Mouse (Mus musculus) hindbrain, embryonic 10.5 days (tissue): Measurements from ENCODE around the gene Fam120a. TPM values are rescaled to one million over a fixed set of nuclear protein-coding genes. Genes with fewer than 3 reads are reported as not detected.

Experiments
- DNase-seq: peaks from one replicate; pipeline ENCODE4 v3.0.0-alpha.2; 2017; ENCODE audit warnings: low spot score
- H3K27ac ChIP-seq: fragments of 300-500 bp; sonication (generic); 2 replicates; pipeline ENCODE4 v1.5.1; 2016; ENCODE audit warnings: mild to moderate bottlenecking, moderate library complexity
- H3K27me3 ChIP-seq: fragments of 300-500 bp; sonication (generic); 2 replicates; pipeline ENCODE4 v1.6.1; 2016; ENCODE audit warnings: mild to moderate bottlenecking; ENCODE audit not compliant: poor library complexity, insufficient read depth, severe bottlenecking
- H3K36me3 ChIP-seq: fragments of 300-500 bp; sonication (generic); 2 replicates; pipeline ENCODE4 v1.6.1; 2016; ENCODE audit warnings: mild to moderate bottlenecking, moderate library complexity
- H3K4me1 ChIP-seq: fragments of 300-500 bp; sonication (generic); replicated peaks from 2 replicates; pipeline ENCODE4 v1.6.1; 2016; ENCODE audit warnings: mild to moderate bottlenecking
- H3K4me3 ChIP-seq: fragments of 300-500 bp; sonication (generic); 2 replicates; pipeline ENCODE4 v1.5.1; 2016; ENCODE audit warnings: mild to moderate bottlenecking, moderate library complexity
- H3K9me3 ChIP-seq: fragments of 300-500 bp; sonication (generic); 2 replicates; pipeline ENCODE4 v1.6.1; 2016; ENCODE audit warnings: mild to moderate bottlenecking, moderate library complexity
- WGBS: fragments of 180-500 bp; shearing (Covaris S2); methylation state at CpG from one replicate; pipeline ENCODE4 v1.1.7; 2016; 5-methylcytosine and 5-hydroxymethylcytosine counted together
- polyA plus RNA-seq: library from polyadenylated mRNA; unstranded; fragments of >200 nt; fragmentation: Nextera tagmentation; extraction: Ambion mirVana; gene quantifications from 2 replicates; pipeline ENCODE4 v1.2.1, GENCODE M21; 2016

Fam120a gene
- polyA plus RNA-seq, 1 experiment from 2014 or later = 11.9 TPM

DNA sequence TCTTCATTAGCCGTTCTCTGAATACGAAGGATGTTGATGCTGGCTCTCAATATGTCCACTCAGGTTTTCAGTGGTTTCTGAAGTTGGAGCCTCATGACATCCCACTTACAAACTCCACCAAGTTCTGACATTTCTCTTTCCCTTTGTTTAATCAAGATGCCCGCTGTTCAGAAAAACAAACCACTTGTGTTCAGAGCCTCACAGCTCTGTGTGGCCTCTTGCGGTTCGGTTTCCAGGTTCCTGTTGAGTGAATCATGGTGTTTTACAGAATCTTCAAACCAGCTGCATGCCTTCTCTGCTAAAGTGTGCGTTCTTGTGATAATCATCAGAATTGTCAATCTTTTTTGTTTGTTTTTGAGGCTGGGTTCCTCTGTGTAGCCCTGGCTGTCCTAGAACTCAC, 11.3 kb upstream of the Fam120a start:
- no peaks in the 10 kb centered on the region for H3K27me3 ChIP-seq
- H3K4me3 ChIP-seq = no peak overlapping the region
- H3K36me3 ChIP-seq = no peaks in the 10 kb centered on the region
- peaks cover 5% of the 10 kb centered on the region; the same call in 1 of the 2 replicates for H3K4me1 ChIP-seq
- 82% methylated on average over 6 of the region's 6 CpGs for WGBS
- DNase-seq = no peak
- H3K27ac ChIP-seq = no peak overlapping the region
- no peaks in the 10 kb centered on the region for H3K9me3 ChIP-seq

DNA sequence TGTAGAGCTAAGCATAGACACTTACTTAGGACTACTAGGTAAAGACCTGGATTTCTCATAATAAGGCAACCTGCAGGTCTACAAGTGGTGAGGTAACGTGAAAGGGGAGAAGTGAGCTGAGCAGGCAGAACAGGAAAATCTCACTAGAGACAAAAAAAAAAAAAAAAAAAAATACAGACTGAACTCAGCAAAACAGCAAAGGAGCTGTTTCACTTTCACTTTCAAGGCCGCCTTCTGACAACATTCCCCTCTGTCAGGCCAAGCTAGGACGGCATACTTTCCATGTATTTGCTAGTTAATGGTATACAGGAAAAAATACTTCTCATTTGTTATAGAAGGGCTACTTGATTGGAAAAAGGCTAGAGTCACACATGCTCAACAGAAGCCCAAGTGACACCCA, 10.0 kb upstream of the Fam120a start:
- H3K27ac ChIP-seq = no peak overlapping the region
- no peak for DNase-seq
- no peak overlapping the region for H3K4me3 ChIP-seq
- H3K4me1 ChIP-seq = peaks cover 5% of the 10 kb centered on the region; the same call in 1 of the 2 replicates
- H3K36me3 ChIP-seq = no peaks in the 10 kb centered on the region
- no peaks in the 10 kb centered on the region for H3K9me3 ChIP-seq
- 88% methylated on average over 3 of the region's 3 CpGs for WGBS
- no peaks in the 10 kb centered on the region for H3K27me3 ChIP-seq

GRCm38 (mm10) chr13:48974699-48975098, 6.9 kb upstream of the Fam120a start:
- Histone ChIP-seq H3K27me3 (no peaks in the 10 kb centered on the region), H3K9me3 (no peaks in the 10 kb centered on the region), H3K36me3 (peaks cover 4% of the 10 kb centered on the region), H3K27ac (no peak overlapping the region), H3K4me1 (peaks cover 7% of the 10 kb centered on the region), H3K4me3 (no peak overlapping the region)
- 88% methylated on average over 2 of the region's 2 CpGs for whole genome bisulfite sequencing
- DNase-seq = no peak

DNA sequence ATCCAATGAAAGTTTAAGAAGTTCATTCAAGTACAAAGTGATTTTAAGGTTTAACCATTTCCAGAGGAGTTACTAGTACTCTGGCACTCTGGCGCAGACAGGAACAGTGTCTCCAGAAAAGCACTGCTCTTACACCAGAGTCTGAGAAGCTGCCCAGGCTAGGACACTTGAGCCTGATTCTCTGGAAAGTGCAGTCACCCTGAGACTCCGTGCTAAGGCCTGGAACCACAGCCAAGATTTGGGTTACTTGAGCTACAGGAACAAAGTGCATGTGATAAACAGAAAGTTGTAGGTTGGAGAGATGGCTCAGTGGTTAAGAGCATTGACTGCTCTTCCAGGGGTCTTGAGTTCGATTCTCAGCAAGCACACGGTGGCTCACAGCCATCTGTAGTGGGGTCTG, 6.4 kb upstream of the Fam120a start:
- WGBS = 87% methylated on average over 4 of the region's 4 CpGs
- Histone ChIP-seq H3K4me3 (no peak overlapping the region), H3K4me1 (peaks cover 11% of the 10 kb centered on the region), H3K27ac (no peak overlapping the region), H3K9me3 (no peaks in the 10 kb centered on the region), H3K27me3 (no peaks in the 10 kb centered on the region), H3K36me3 (peaks cover 4% of the 10 kb centered on the region)
- no peak for DNase-seq

- WGBS = 73% methylated on average over 5 of the region's 5 CpGs
These were observed 5.4 kb upstream of the Fam120a start for GRCm38 (mm10) chr13:48973231-48973630.

DNA sequence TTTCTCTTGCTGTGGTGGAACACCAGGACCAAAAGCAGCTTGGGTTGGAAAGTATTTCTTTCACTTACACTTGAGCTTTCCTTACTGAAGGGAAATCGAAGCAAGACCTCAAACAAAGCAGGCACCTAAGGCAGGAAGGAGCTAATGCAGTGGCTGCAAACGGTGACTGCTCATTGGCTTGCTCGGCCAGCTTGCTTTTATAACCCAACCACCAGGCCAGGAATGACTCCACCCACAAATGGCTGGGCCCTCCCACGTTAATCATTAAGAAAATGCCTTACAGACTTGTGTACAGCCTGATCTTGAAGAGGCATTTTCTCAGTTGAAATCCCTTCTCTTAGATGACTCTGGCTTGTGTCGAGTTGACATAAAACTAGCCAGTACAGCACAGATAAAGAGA, 3.2 kb upstream of the Fam120a start:
- no peak overlapping the region for H3K4me3 ChIP-seq
- no peak overlapping the region for H3K27ac ChIP-seq
- peaks cover 4% of the 10 kb centered on the region for H3K36me3 ChIP-seq
- WGBS = 70% methylated on average over 5 of the region's 5 CpGs
- DNase-seq = no peak
- no peaks in the 10 kb centered on the region for H3K9me3 ChIP-seq
- no peaks in the 10 kb centered on the region for H3K27me3 ChIP-seq
- H3K4me1 ChIP-seq = peaks cover 32% of the 10 kb centered on the region

More at GRCm38 (mm10) chr13:48973231-48973630, 5.4 kb upstream of the Fam120a start:
- H3K27me3 ChIP-seq = no peaks in the 10 kb centered on the region
- no peak overlapping the region for H3K27ac ChIP-seq
- no peak overlapping the region for H3K4me3 ChIP-seq
- H3K9me3 ChIP-seq = no peaks in the 10 kb centered on the region
- no peak for DNase-seq
- peaks cover 18% of the 10 kb centered on the region for H3K4me1 ChIP-seq
- peaks cover 4% of the 10 kb centered on the region for H3K36me3 ChIP-seq

GRCm38 (mm10) chr13:48970566-48970965, 2.7 kb upstream of the Fam120a start:
- WGBS = 78% methylated on average over 13 of the region's 13 CpGs
- H3K27ac ChIP-seq = no peak overlapping the region

GRCm38 (mm10) chr13:48968750-48969088, 902 bp upstream of the Fam120a start:
- Histone ChIP-seq H3K9me3 (no peaks in the 10 kb centered on the region), H3K27me3 (no peaks in the 10 kb centered on the region), H3K36me3 (peaks cover 14% of the 10 kb centered on the region), H3K4me3 (peak overlapping the region; percentile 95), H3K27ac (peak overlapping the region; percentile 97), H3K4me1 (peaks cover 51% of the 10 kb centered on the region)
- WGBS = 15% methylated on average over 7 of the region's 7 CpGs
- no peak for DNase-seq

More at GRCm38 (mm10) chr13:48970566-48970965, 2.7 kb upstream of the Fam120a start:
- Histone ChIP-seq H3K4me1 (peaks cover 36% of the 10 kb centered on the region), H3K4me3 (no peak overlapping the region), H3K27me3 (no peaks in the 10 kb centered on the region), H3K9me3 (no peaks in the 10 kb centered on the region), H3K36me3 (peaks cover 4% of the 10 kb centered on the region)
- no peak for DNase-seq

GRCm38 (mm10) chr13:48966851-48967821, 681 bp downstream of the Fam120a start:
- Histone ChIP-seq H3K4me1 (peaks cover 61% of the 10 kb centered on the region), H3K27ac (peak overlapping the region; percentile 97)

DNA sequence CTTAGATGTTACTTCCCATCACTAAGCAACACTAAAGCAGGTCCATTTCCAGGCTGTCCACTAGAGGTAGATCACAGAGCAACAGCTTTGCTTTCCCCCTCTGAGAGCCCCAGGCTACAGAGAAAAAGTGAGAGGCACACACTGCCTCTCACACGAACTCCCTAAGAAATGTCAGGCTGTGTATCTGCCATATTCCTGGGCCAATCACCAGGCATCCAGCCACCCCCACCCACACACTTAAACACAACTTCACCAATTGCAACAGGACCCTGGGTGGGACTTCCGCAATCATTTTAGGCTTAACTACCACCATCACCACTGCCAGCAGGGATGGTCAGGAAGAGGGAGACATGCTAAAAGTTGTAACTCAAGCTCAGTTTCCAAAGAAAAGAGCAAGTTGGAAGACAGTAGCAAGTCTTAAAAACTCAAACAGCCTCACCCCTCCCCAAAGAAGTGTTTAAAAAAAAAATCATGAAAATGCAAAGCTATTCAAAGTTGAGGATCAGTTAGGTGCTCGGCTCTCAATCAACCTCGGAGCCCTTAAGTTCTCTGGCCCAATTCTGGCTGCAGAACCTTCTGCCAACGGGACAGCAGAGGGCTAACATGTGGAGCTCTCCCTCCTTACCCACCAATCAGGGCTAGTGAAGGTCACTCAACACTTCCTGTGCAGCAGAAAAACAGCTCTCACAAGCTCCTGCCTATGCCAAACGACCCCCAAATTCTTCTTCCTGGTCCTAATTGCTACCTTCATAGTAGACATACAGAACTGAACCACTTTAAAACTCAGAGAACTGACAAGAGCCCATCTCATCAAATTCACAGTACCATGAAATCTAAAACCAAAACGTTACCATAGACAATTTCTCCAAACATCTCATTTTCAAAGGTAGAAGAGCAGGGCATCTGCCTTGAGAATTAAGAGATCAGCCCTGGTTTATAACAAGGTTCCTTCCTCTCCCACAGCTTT, 2.0 kb downstream of the Fam120a start:
- Histone ChIP-seq H3K27ac (peak overlapping the region; percentile 97), H3K4me1 (peaks cover 61% of the 10 kb centered on the region), H3K36me3 (peaks cover 14% of the 10 kb centered on the region)

More at GRCm38 (mm10) chr13:48966851-48967821, 681 bp downstream of the Fam120a start:
- DNase-seq = peak; percentile 70
- Histone ChIP-seq H3K27me3 (no peaks in the 10 kb centered on the region), H3K9me3 (no peaks in the 10 kb centered on the region), H3K36me3 (peaks cover 14% of the 10 kb centered on the region), H3K4me3 (peak overlapping the region; percentile 95)
- 1% methylated on average over 58 of the region's 58 CpGs for WGBS

DNA sequence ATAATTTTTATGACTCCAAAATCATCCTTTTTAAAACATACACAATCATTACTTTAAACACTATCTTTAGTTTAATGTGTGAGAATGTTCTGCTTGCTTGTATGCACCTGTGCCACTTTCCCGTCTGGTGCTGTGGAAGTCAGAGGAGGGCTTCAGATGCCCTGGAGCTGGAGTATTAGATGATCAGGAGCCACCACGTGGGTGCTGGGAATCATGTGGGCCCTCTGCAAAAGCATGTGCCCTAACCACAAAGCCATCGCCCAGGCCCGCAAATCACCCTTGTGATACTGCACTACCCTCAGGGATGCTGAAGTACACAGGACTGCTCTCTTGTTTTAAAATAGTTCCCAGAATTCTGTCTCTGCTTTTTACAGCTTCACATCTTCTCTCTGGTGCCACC, 3.0 kb downstream of the Fam120a start:
- Histone ChIP-seq H3K27me3 (no peaks in the 10 kb centered on the region), H3K36me3 (peaks cover 10% of the 10 kb centered on the region; the same call in 1 of the 2 replicates), H3K4me1 (peaks cover 54% of the 10 kb centered on the region), H3K4me3 (peak overlapping the region; percentile 95), H3K9me3 (no peaks in the 10 kb centered on the region), H3K27ac (peak overlapping the region; percentile 50; the same call in 1 of the 2 replicates)
- DNase-seq = no peak
- WGBS = 84% methylated on average over 4 of the region's 4 CpGs

More for the DNA sequence above, 2.0 kb downstream of the Fam120a start:
- no peaks in the 10 kb centered on the region for H3K9me3 ChIP-seq
- peak overlapping the region; percentile 95 for H3K4me3 ChIP-seq
- no peaks in the 10 kb centered on the region for H3K27me3 ChIP-seq
- WGBS = 26% methylated on average over 7 of the region's 7 CpGs
- DNase-seq = peak; percentile 45

- Histone ChIP-seq H3K4me1 (peaks cover 43% of the 10 kb centered on the region), H3K9me3 (no peaks in the 10 kb centered on the region), H3K36me3 (peaks cover 19% of the 10 kb centered on the region; the same call in 1 of the 2 replicates), H3K27me3 (no peaks in the 10 kb centered on the region), H3K27ac (no peak overlapping the region), H3K4me3 (no peak overlapping the region)
- no peak for DNase-seq
- WGBS = 75% methylated on average over 1 of the region's 1 CpGs
These were observed 4.7 kb downstream of the Fam120a start for GRCm38 (mm10) chr13:48963111-48963510.
